Mouse (Mus musculus) lung, postnatal 0 days (tissue): ENCODE data around the gene Lipc.

Experiments
- CTCF ChIP-seq: IDR thresholded peaks from 2 replicates; pipeline ENCODE4 v1.5.1; 2016; ENCODE audit warnings: antibody characterized with exemption, mild to moderate bottlenecking
- EP300 ChIP-seq: IDR thresholded peaks from 2 replicates; pipeline ENCODE4 v1.6.1; 2016; ENCODE audit warnings: antibody characterized with exemption, mild to moderate bottlenecking, control low read depth

DNA sequence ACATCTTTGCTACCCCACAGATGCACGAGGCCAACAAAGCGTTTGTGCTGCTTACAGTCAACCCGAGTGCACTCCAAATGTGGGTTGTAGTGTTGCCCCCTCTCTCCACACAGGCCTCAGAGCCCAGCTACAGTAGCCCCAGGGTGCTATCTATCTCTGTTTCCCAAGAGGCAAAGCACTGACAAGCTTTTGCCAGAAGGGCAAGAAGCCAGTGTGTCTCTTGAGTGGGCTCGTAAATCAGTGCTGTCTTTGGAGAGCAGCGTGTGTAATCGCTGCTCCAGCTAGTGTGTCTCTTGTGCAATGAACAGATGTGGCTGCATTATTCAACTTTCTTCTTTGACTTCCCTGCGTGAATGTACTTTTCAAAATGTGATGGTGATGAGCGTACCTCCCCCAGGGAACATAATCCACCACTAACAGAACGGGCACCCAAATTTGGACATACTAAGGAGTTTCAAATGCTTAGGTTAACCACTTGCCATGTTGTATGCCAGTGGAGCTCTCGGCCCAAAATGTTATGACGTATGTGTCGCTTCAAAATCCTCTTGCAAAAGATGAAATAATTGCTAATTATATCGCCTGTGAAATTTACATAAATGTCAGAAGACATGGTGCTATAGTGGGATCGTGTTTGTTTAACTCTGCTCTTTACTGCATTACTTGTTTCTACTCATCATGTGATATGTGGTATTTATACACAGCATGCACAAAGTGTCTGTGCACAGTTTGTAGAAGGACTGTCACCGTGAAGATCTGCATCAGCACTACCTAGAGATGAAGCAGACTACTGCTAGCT, 157.2 kb downstream of the Lipc start:
- TF ChIP-seq CTCF: no peak
- TF ChIP-seq EP300: no peak
